ENCODE assay signal across 7 mouse cellular contexts in the genomic region with DNA sequence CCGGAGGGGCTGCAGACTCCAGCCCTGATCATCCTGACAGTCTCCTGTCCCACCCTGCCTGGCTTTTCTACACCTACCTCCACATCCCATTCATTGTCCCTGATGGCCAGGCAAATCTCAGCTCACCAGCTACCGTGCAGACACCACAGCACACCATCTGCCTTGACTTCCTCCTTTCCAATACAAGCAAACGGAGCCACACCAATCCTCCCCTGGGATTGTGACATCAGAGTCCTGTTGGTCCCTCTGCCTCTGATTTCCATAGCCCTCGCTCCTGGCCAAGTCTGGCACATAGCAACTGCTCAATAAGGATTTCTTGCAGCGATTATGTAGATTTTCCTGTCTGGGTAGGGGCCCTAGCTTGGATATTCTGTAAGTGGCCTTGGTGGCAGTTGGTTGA. TPM values are rescaled to one million over a fixed set of nuclear protein-coding genes. Genes with fewer than 3 reads are reported as not detected.
DNase-seq lines count a peak whose midpoint lies in the region; ATAC-seq and TF ChIP-seq lines count a peak whose summit lies in the region.

A gene (minus strand): TSS at position 285 of the 400 bp plus-strand sequence.

- H3K4me3 ChIP-seq in forebrain, embryonic 14.5 days (ENCODE audit: low read depth, low read length): no peak within 1 kb of the TSS
- H3K4me3 ChIP-seq in hindbrain, embryonic 12.5 days: no peak within 1 kb of the TSS
- no peak within 1 kb of the TSS for H3K4me3 ChIP-seq in liver, embryonic 14.5 days (ENCODE audit: insufficient read depth in 1 of 2, low read depth in 2 of 2, low read length in 2 of 2)

- no peak for DNase-seq in urinary bladder, adult 2 months (ENCODE audit: low spot score)
- DNase-seq in urinary bladder, postnatal 14 days (ENCODE audit: low spot score): no peak
- no peak for DNase-seq in forebrain, embryonic 14.5 days (ENCODE audit: low spot score)
- DNase-seq in liver, embryonic 14.5 days (ENCODE audit: low read depth in 3 of 3, low spot score in 3 of 3): no peak
- DNase-seq in adipocyte (ENCODE audit: low spot score): no peak
- no peak for DNase-seq in B cell, adult 2 months

- H3K27me3 ChIP-seq in forebrain, embryonic 14.5 days (replicated peaks; ENCODE audit: control insufficient read depth, insufficient read depth, low read length): no peaks in the 10 kb centered on the region
- H3K27me3 ChIP-seq in hindbrain, embryonic 12.5 days: peaks cover 13% of the 10 kb centered on the region; the same call in 1 of the 2 replicates
- no peaks in the 10 kb centered on the region for H3K27me3 ChIP-seq in liver, embryonic 14.5 days (ENCODE audit: control insufficient read depth, insufficient read depth, low read length)

- no peak for TF ChIP-seq CTCF in liver, embryonic 14.5 days (IDR thresholded peaks at IDR 0.05; ENCODE audit: low read depth)

- no peak within 1 kb of the TSS for H3K27ac ChIP-seq in forebrain, embryonic 14.5 days (ENCODE audit: low read depth, low read length)
- no peak within 1 kb of the TSS; the same call in 1 of the 2 replicates for H3K27ac ChIP-seq in hindbrain, embryonic 12.5 days
- no peak within 1 kb of the TSS for H3K27ac ChIP-seq in liver, embryonic 14.5 days

- H3K9me3 ChIP-seq in forebrain, embryonic 14.5 days (replicated peaks; ENCODE audit: control insufficient read depth, low read length): no peaks in the 10 kb centered on the region
- no peaks in the 10 kb centered on the region for H3K9me3 ChIP-seq in hindbrain, embryonic 12.5 days (replicated peaks)
- no peaks in the 10 kb centered on the region for H3K9me3 ChIP-seq in liver, embryonic 14.5 days (ENCODE audit: control insufficient read depth, low read length)

- no peaks in the 10 kb centered on the region for H3K36me3 ChIP-seq in forebrain, embryonic 14.5 days (ENCODE audit: control insufficient read depth, insufficient read depth, low read length)
- H3K36me3 ChIP-seq in hindbrain, embryonic 12.5 days: no peaks in the 10 kb centered on the region
- H3K36me3 ChIP-seq in liver, embryonic 14.5 days (replicated peaks; ENCODE audit: control insufficient read depth, insufficient read depth, low read depth): no peaks in the 10 kb centered on the region

- no peak for TF ChIP-seq EP300 in liver, embryonic 14.5 days (IDR thresholded peaks at IDR 0.05; ENCODE audit: low read depth)

- ATAC-seq in forebrain, embryonic 14.5 days: no peak
- ATAC-seq in hindbrain, embryonic 12.5 days (ENCODE audit: low FRiP score): no peak
- no peak for ATAC-seq in liver, embryonic 14.5 days (ENCODE audit: insufficient read depth)

- H3K4me2 ChIP-seq in forebrain, embryonic 14.5 days (ENCODE audit: low read length): no peak within 1 kb of the TSS
- no peak within 1 kb of the TSS for H3K4me2 ChIP-seq in hindbrain, embryonic 12.5 days (replicated peaks)
- no peak within 1 kb of the TSS for H3K4me2 ChIP-seq in liver, embryonic 14.5 days (ENCODE audit: low read depth)

- no peaks in the 10 kb centered on the region for H3K4me1 ChIP-seq in forebrain, embryonic 14.5 days (ENCODE audit: control insufficient read depth, insufficient read depth, low read length)
- H3K4me1 ChIP-seq in hindbrain, embryonic 12.5 days: peaks cover 6% of the 10 kb centered on the region
- H3K4me1 ChIP-seq in liver, embryonic 14.5 days (replicated peaks; ENCODE audit: control insufficient read depth in 2 of 2, insufficient read depth in 2 of 2, low read length in 1 of 2): peaks cover 24 to 31% of the 10 kb centered on the region in 2 experiments

- H3K9ac ChIP-seq in forebrain, embryonic 14.5 days (ENCODE audit: low read length): no peak within 1 kb of the TSS
- H3K9ac ChIP-seq in hindbrain, embryonic 12.5 days: no peak within 1 kb of the TSS; the same call in 1 of the 2 replicates
- H3K9ac ChIP-seq in liver, embryonic 14.5 days (replicated peaks): no peak within 1 kb of the TSS; the same call in 1 of the 2 replicates

- 64% methylated on average over 5 of the region's 5 CpGs for WGBS in forebrain, embryonic 14.5 days
- WGBS in hindbrain, embryonic 12.5 days: 66% methylated on average over 5 of the region's 5 CpGs
- 39% methylated on average over 5 of the region's 5 CpGs for WGBS in liver, embryonic 14.5 days (ENCODE audit: insufficient replicate concordance)

RNA-seq across cellular contexts. Expression of the gene that starts here (rescaled TPM):
- 45.3 and 52.4 TPM in 2 replicates for polyA plus RNA-seq in urinary bladder, adult 2 months (2012; rRNA removed)
- 127 and 155 TPM in 2 replicates for polyA plus RNA-seq in forebrain, embryonic 14.5 days (2014; fragmentation: Nextera tagmentation; extraction: Ambion mirVana)
- polyA plus RNA-seq in hindbrain, embryonic 12.5 days (2016; fragmentation: Nextera tagmentation; extraction: Ambion mirVana): 107 and 117 TPM in 2 replicates
- polyA plus RNA-seq in liver, embryonic 14.5 days (2012; rRNA removed): 22.6 and 23.3 TPM in 2 replicates
- polyA plus RNA-seq in liver, embryonic 14.5 days (2014; fragmentation: Nextera tagmentation; extraction: Ambion mirVana): 61.4 and 62.3 TPM in 2 replicates
